Mouse (Mus musculus) brain, embryonic 14.5 days (tissue): ENCODE results near the gene Mafg.

ENCODE experiments used
- CTCF ChIP-seq: fragments of 200-500 bp; IDR thresholded peaks from 2 replicates; pipeline ENCODE4 v1.5.1; 2012; ENCODE audit warnings: inconsistent platforms, mild to moderate bottlenecking, moderate library complexity, borderline replicate concordance; ENCODE audit not compliant: insufficient read depth, insufficient read length; ENCODE audit errors: extremely low read depth
- POLR2A ChIP-seq: fragments of 200-500 bp; IDR thresholded peaks from 2 replicates; pipeline ENCODE4 v1.6.1; 2012; ENCODE audit warnings: mild to moderate bottlenecking, inconsistent platforms, borderline replicate concordance; ENCODE audit not compliant: poor library complexity, insufficient read depth, insufficient read length, severe bottlenecking; ENCODE audit errors: extremely low read depth

GRCm38 (mm10) chr11:120648001-120648476, 14.6 kb upstream of the Mafg start, which contains the start of gene Myadml2:
- no peak for TF ChIP-seq POLR2A
- TF ChIP-seq CTCF = no peak
